Mouse (Mus musculus): Measurements from ENCODE around the gene Jade1. TPM values are rescaled to one million over a fixed set of nuclear protein-coding genes. Genes with fewer than 3 reads are reported as not detected.

Jade1 gene
- polyA plus RNA-seq, 1 experiment from 2014 or later, result 8.0 TPM

DNA sequence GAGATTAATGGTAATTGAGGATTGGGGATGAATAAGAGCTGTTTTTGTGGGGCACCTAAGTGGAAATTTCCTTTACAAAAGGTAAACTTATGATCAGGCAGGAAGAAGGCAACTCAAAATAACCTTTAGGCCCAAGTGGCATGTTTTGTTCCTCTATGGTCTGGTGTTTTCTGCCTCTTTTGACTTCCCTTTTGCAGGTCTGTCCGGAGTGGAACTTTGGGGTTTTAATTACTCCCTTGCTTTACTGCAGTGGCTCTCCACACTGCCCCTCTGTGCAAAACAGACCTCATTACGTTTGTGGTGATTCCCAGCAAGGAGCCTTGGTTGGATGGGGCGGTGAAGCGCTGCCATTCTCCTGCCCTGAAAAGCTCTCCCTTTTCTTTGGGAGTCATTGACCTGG, 24.3 kb downstream of the Jade1 start:
- Histone ChIP-seq H3K9ac (no peak overlapping the region), H3K4me3 (replicated peaks) (no peak overlapping the region), H3K4me1 (replicated peaks) (peaks cover 78% of the 10 kb centered on the region), H3K27ac (replicated peaks) (no peak overlapping the region), H3K27me3 (no peaks in the 10 kb centered on the region), H3K36me3 (replicated peaks) (peaks cover 13% of the 10 kb centered on the region), H3K9me3 (replicated peaks) (no peaks in the 10 kb centered on the region), H3K4me2 (no peak overlapping the region)
- ATAC-seq (ENCODE audit: insufficient read depth), result no peak
- 51% methylated on average over 4 of the region's 4 CpGs for WGBS (ENCODE audit: insufficient replicate concordance)

DNA sequence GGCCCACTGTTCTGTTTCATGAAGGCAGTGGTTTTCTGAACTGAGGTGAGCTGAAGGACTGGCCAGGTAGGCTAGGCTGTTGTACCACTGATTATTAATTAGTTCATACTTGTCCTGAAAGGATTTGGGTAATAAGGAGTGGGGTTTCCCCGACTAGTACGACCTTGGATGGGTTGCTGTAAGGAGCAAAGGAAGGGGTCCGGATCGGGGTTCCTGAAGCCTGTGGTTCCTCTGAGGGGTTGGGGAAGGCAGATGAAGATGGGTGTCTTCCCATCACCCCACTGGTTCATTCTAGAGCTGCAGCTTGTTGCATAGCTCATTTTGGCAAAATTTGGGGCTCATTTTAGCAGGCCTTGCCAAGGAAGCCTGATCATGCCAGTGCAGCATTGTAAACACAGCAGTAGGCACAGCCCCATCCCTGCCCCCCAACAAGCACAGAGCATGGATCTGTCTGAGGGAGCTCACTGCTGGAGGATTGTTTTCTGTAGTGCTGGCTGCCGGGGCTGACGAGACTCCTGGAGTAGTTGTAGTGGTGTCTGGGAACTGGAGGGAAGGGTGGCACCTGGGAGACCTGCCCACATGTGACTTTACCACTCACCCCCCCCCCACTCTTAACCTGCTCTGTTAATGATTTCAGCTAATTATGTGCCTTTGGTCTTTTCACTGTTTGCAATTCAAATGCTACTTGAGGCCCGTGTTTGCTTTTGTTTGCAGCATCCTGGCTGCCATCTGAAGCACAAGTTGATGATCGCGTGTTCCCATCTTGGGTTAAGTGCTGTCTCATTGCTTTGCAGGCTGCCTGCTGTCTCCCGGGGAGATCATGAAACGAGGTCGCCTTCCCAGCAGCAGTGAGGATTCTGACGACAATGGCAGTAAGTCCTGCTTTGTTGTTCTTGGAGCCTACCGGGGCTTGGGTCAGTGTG, 25.1 kb downstream of the Jade1 start:
- Histone ChIP-seq H3K4me3 (replicated peaks) (no peak overlapping the region), H3K27ac (replicated peaks) (peak overlapping the region; percentile 62), H3K9me3 (replicated peaks) (no peaks in the 10 kb centered on the region), H3K27me3 (no peaks in the 10 kb centered on the region), H3K4me1 (replicated peaks) (peaks cover 73% of the 10 kb centered on the region), H3K9ac (no peak overlapping the region), H3K4me2 (peak overlapping the region; percentile 29), H3K36me3 (replicated peaks) (peaks cover 15% of the 10 kb centered on the region)
- no peak for ATAC-seq (ENCODE audit: insufficient read depth)
- WGBS (ENCODE audit: insufficient replicate concordance), result 68% methylated on average over 14 of the region's 14 CpGs

DNA sequence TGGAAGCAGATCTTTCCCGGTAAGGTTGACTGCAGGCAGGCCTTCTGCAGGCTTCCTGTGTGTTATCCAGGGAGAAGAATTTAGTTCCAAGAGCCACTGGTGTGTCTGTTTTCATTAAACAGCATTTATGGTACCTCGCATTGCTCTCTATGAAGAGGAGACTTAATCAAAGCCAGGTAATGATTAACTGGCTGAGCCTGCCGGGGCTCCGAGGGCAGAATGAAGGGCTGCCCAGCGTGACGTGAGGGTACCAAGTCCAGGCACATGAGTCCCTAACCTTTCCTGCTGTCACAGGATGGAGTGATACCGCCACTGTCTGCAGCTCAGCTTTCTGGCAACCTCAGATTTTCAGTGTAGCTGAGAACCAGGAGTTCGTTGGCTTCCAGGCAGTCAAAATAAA, 25.9 kb downstream of the Jade1 start:
- Histone ChIP-seq H3K9ac (no peak overlapping the region), H3K27me3 (no peaks in the 10 kb centered on the region), H3K4me2 (peak overlapping the region; percentile 29), H3K4me1 (replicated peaks) (peaks cover 70% of the 10 kb centered on the region), H3K36me3 (replicated peaks) (peaks cover 17% of the 10 kb centered on the region), H3K9me3 (replicated peaks) (no peaks in the 10 kb centered on the region), H3K4me3 (replicated peaks) (no peak overlapping the region), H3K27ac (replicated peaks) (peak overlapping the region; percentile 75)
- 68% methylated on average over 8 of the region's 8 CpGs for WGBS (ENCODE audit: insufficient replicate concordance)
- peak; percentile 57 for ATAC-seq (ENCODE audit: insufficient read depth)

DNA sequence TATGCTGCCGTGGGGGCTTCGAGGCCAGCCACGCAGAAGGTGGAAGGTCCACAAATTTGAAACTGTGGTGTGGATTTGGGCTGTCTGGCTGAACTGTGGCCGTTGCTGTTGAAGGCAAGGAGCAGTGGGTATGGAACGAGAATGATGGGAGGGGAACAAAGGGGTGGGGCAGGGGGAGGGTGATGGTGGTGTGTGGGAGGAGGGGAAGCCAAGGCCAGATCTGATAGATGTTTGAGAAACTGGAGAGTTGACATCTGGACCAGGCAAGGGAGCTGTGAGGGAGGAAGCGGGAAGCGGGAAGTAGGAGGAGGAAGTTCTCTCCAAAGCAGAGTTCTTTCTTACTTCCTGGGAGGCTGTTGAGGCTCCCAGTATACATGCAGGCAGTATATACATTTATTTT, 26.7 kb downstream of the Jade1 start:
- whole genome bisulfite sequencing (ENCODE audit: insufficient replicate concordance), result 67% methylated on average over 7 of the region's 7 CpGs
- Histone ChIP-seq H3K27me3 (no peaks in the 10 kb centered on the region), H3K27ac (replicated peaks) (peak overlapping the region; percentile 75), H3K9me3 (replicated peaks) (no peaks in the 10 kb centered on the region), H3K9ac (no peak overlapping the region), H3K36me3 (replicated peaks) (peaks cover 17% of the 10 kb centered on the region), H3K4me1 (replicated peaks) (peaks cover 73% of the 10 kb centered on the region), H3K4me3 (replicated peaks) (no peak overlapping the region), H3K4me2 (no peak overlapping the region; the same call in 1 of the 2 replicates)
- ATAC-seq (ENCODE audit: insufficient read depth), result no peak; the same call in 1 of the 2 replicates

DNA sequence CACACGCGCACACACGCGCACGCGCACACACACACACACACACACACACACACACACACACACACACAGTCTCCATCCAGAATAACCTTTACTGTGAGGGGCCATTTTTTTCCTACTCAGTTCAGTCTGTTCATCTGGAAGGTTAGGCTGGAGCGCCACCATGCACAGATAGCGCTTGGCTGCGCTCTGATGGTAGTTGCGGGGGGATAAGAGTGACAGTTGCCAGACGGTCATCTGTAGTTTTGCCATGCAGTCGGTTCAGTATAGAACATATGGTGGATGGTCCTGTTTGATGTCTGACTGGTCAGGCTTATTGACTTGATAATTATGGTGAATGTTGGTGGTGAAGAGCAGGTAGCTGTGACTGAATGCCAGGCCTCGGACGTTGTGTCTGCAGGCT, 27.6 kb downstream of the Jade1 start:
- no peak for ATAC-seq (ENCODE audit: insufficient read depth)
- Histone ChIP-seq H3K4me3 (replicated peaks) (no peak overlapping the region), H3K4me2 (no peak overlapping the region), H3K36me3 (replicated peaks) (peaks cover 17% of the 10 kb centered on the region), H3K27ac (replicated peaks) (0 out of 2 replicates have a peak overlapping the region, but pooled peaks have one; percentile 75), H3K9ac (no peak overlapping the region), H3K4me1 (replicated peaks) (peaks cover 73% of the 10 kb centered on the region), H3K27me3 (no peaks in the 10 kb centered on the region), H3K9me3 (replicated peaks) (no peaks in the 10 kb centered on the region)
- WGBS (ENCODE audit: insufficient replicate concordance), result 85% methylated on average over 14 of the region's 14 CpGs

DNA sequence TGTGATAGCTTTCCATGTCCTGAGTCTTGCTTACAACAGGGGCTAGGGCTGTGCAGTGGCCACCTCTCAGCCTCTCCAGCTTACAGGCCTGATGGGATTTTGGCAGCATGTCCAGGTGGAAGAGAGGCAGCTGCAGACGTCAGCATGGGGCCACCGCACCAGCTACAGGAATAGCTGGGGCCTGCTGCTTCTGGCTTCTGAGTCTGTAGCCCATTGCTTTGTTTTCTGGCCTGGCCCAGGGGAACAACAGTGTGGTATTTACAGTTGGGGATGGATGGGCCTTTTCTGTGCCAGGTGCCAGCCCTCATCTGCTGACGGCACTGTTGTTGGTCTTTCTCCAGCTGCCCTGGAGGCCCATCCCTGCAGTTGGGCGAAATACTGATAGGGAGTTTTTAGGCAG, 28.1 kb downstream of the Jade1 start:
- 79% methylated on average over 4 of the region's 4 CpGs for whole genome bisulfite sequencing (ENCODE audit: insufficient replicate concordance)
- H3K27ac ChIP-seq (replicated peaks), result no peak overlapping the region
- H3K9me3 ChIP-seq (replicated peaks), result no peaks in the 10 kb centered on the region
- no peak overlapping the region for H3K4me2 ChIP-seq
- H3K36me3 ChIP-seq (replicated peaks), result peaks cover 17% of the 10 kb centered on the region
- no peaks in the 10 kb centered on the region for H3K27me3 ChIP-seq
- H3K9ac ChIP-seq, result no peak overlapping the region
- no peak for ATAC-seq (ENCODE audit: insufficient read depth)
- H3K4me3 ChIP-seq (replicated peaks), result no peak overlapping the region
- H3K4me1 ChIP-seq (replicated peaks), result peaks cover 72% of the 10 kb centered on the region

DNA sequence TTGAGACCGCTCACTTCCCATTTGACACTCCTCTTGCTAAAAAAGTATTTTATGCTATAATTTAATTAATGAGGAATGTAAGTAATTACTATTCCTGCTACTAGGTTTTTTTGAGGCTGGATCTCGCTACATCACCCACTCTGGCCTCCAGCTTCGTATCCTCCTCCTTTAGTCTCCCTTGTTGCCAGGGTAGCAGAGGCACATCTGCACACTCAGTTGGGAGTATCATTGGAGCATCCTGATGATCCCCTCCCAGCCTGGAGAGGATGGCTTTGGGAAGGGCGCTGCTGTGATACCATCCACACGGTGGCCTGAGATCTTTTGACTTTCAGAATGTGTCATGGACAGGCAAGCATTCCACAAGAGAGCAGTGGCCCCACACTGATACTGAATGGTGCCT, 30.0 kb downstream of the Jade1 start:
- 78% methylated on average over 5 of the region's 5 CpGs for WGBS (ENCODE audit: insufficient replicate concordance)
- no peak overlapping the region for H3K27ac ChIP-seq (replicated peaks)
- no peak overlapping the region for H3K4me2 ChIP-seq
- no peak for ATAC-seq (ENCODE audit: insufficient read depth)
- H3K4me1 ChIP-seq (replicated peaks), result peaks cover 68% of the 10 kb centered on the region
- H3K36me3 ChIP-seq (replicated peaks), result peaks cover 37% of the 10 kb centered on the region
- H3K9ac ChIP-seq, result no peak overlapping the region
- no peak overlapping the region for H3K4me3 ChIP-seq (replicated peaks)
- H3K27me3 ChIP-seq, result no peaks in the 10 kb centered on the region
- H3K9me3 ChIP-seq (replicated peaks), result no peaks in the 10 kb centered on the region

DNA sequence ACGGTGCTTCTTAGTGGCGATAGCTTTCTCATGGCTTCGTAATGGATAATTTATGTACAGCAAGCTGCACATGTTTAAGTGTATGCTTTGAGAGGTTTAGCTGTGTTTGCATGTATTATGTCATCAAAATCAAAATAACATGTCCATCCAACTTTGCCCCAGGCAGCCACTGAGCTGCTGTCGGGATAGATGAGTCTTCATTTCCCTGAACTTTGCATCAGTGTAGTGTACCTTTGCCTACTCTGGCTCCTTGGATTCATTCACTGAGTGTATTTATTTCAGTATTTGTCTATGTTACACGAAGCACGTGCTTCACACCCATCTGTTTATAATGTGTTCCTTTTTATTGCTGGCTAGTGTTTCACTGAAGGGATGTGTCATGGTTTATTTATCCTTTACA, 30.8 kb downstream of the Jade1 start:
- ATAC-seq (ENCODE audit: insufficient read depth), result no peak
- no peaks in the 10 kb centered on the region for H3K27me3 ChIP-seq
- no peak overlapping the region for H3K4me3 ChIP-seq (replicated peaks)
- H3K4me1 ChIP-seq (replicated peaks), result peaks cover 64% of the 10 kb centered on the region
- no peaks in the 10 kb centered on the region for H3K9me3 ChIP-seq (replicated peaks)
- WGBS (ENCODE audit: insufficient replicate concordance), result 79% methylated on average over 6 of the region's 6 CpGs
- peaks cover 41% of the 10 kb centered on the region for H3K36me3 ChIP-seq (replicated peaks)
- no peak overlapping the region for H3K4me2 ChIP-seq
- no peak overlapping the region for H3K9ac ChIP-seq
- H3K27ac ChIP-seq (replicated peaks), result no peak overlapping the region

DNA sequence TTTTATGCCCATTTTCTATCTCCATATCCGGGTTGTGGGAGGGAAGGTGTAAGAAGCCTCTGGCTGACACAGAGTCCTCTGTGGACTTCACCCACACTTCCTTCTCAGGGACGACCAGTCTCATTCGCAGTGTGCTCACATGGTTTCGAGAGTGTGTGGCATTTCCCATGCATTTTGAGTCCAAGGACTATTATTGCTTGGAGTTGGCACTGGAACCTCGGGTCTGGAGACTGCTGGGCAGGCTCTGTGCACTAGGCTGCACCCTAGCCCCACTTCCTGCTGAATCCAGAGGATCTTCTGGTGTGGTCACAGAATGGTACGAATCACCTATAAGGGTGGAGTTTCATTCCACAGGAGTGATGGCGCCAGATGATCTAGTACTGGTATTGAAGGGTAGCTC, 31.4 kb downstream of the Jade1 start:
- Histone ChIP-seq H3K9me3 (replicated peaks) (no peaks in the 10 kb centered on the region), H3K9ac (no peak overlapping the region), H3K27me3 (no peaks in the 10 kb centered on the region), H3K4me1 (replicated peaks) (peaks cover 62% of the 10 kb centered on the region), H3K4me2 (no peak overlapping the region), H3K36me3 (replicated peaks) (peaks cover 41% of the 10 kb centered on the region), H3K4me3 (replicated peaks) (no peak overlapping the region), H3K27ac (replicated peaks) (no peak overlapping the region)
- WGBS (ENCODE audit: insufficient replicate concordance), result 49% methylated on average over 7 of the region's 7 CpGs
- ATAC-seq (ENCODE audit: insufficient read depth), result no peak

DNA sequence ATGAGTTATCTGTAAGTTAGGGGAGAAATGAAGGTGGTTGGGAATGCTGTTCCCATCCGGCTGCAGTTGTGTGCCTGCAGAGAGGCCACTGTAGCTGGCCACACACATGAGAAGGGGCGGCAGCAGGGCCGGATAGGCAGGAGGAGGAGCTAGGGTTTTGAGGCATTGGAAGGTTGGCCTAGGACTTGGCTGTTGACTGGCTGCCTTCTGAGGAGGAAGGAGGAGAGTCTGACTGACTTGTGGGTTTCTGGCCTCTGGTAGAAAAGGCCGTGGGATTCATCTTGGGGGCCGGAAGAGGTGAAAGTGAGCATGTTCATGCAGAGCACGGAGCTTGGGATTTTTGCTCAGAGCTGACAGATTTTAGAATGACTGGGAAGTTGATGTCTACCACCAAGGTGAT, 32.1 kb downstream of the Jade1 start:
- H3K9ac ChIP-seq, result no peak overlapping the region
- no peak overlapping the region for H3K4me2 ChIP-seq

DNA sequence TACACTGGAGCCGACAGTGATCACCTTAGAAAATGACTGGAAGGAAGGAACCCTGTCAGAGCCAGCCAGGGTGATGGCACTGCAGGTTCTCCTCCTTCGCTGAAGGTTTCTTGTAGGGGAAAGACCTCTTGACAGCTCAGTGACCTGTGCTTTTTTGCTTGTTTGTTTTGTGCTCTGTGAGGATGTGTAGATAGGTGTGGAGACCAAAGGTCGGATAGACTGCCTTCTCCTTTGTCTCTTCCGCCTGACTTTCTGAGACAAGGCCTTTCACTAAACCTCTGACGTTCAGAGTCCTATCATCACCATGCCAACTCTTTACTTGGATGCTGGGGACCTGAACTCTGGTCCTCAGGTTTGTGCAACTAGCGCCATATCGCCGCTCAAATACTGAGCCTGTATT, 33.0 kb downstream of the Jade1 start:
- 75% methylated on average over 8 of the region's 8 CpGs for WGBS (ENCODE audit: insufficient replicate concordance)
- Histone ChIP-seq H3K9me3 (replicated peaks) (no peaks in the 10 kb centered on the region), H3K36me3 (replicated peaks) (peaks cover 55% of the 10 kb centered on the region), H3K9ac (no peak overlapping the region), H3K4me3 (replicated peaks) (no peak overlapping the region), H3K4me1 (replicated peaks) (peaks cover 49% of the 10 kb centered on the region), H3K4me2 (no peak overlapping the region), H3K27ac (replicated peaks) (no peak overlapping the region), H3K27me3 (no peaks in the 10 kb centered on the region)
- no peak for ATAC-seq (ENCODE audit: insufficient read depth)

More for the DNA sequence above, 32.1 kb downstream of the Jade1 start:
- Histone ChIP-seq H3K27me3 (no peaks in the 10 kb centered on the region), H3K27ac (replicated peaks) (no peak overlapping the region), H3K36me3 (replicated peaks) (peaks cover 48% of the 10 kb centered on the region), H3K9me3 (replicated peaks) (no peaks in the 10 kb centered on the region), H3K4me1 (replicated peaks) (peaks cover 55% of the 10 kb centered on the region), H3K4me3 (replicated peaks) (no peak overlapping the region)
- no peak for ATAC-seq (ENCODE audit: insufficient read depth)
- WGBS (ENCODE audit: insufficient replicate concordance), result 33% methylated on average over 6 of the region's 6 CpGs

All from liver, embryonic 15.5 days (tissue).